8 mouse cellular contexts compared by ENCODE assay signal in the genomic region with DNA sequence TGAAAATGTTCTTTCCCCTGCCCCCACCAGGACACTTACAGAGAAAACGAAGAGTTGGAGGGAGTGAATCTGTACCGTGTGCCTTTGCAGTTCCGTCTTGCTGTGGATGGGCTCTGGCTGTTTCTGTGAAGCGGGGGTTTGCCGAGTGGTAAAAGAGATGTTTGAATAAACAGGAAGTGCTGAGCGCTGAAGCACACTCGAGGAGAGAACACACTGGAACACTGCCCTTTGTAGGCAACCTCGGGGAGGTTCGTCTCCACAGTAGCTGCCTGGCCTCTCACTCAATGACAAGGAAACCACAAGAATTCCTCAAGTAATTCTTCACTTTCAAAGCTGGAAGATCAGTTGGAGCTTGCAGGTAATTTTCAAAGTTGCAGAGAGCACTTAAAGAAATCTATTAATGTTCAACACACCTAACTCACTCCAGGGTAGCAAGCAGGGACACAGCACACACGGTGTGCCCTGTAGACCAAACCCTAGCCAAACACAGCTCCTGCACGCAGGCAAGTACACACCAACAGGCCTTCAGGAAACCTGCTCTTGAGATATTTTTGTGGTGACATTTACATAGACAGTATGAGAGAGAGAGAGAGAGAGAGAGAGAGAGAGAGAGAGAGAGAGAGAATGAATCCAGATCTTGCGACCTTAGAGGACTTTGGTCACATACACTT.
DNase-seq lines count a peak whose midpoint lies in the region; ATAC-seq and TF ChIP-seq lines count a peak whose summit lies in the region.

No protein-coding gene starts in this region.

- no peaks in the 10 kb centered on the region for H3K9me3 ChIP-seq in forebrain, postnatal 0 days (ENCODE audit: low read length)
- no peaks in the 10 kb centered on the region for H3K9me3 ChIP-seq in hindbrain, embryonic 13.5 days
- H3K9me3 ChIP-seq in limb, embryonic 13.5 days = no peaks in the 10 kb centered on the region
- H3K9me3 ChIP-seq in midbrain, embryonic 12.5 days = no peaks in the 10 kb centered on the region

- H3K27me3 ChIP-seq in forebrain, postnatal 0 days (ENCODE audit: insufficient read depth, low read length) = no peaks in the 10 kb centered on the region
- H3K27me3 ChIP-seq in hindbrain, embryonic 13.5 days = peaks cover 28% of the 10 kb centered on the region
- no peaks in the 10 kb centered on the region for H3K27me3 ChIP-seq in limb, embryonic 13.5 days
- no peaks in the 10 kb centered on the region for H3K27me3 ChIP-seq in midbrain, embryonic 12.5 days
- H3K27me3 ChIP-seq in splenic B cell, adult 2 months (ENCODE audit: control insufficient read depth, insufficient read depth, low read length, poor library complexity, severe bottlenecking) = no peaks in the 10 kb centered on the region

- 27% methylated on average over 12 of the region's 12 CpGs for WGBS in forebrain, postnatal 0 days
- 38% methylated on average over 12 of the region's 12 CpGs for WGBS in hindbrain, embryonic 13.5 days
- 24% methylated on average over 12 of the region's 12 CpGs for WGBS in limb, embryonic 13.5 days
- WGBS in midbrain, embryonic 12.5 days = 29% methylated on average over 12 of the region's 12 CpGs

- peak overlapping the region; percentile 38 for H3K4me2 ChIP-seq in forebrain, postnatal 0 days (ENCODE audit: low read depth)
- peak overlapping the region; percentile 39 for H3K4me2 ChIP-seq in hindbrain, embryonic 13.5 days
- peak overlapping the region; percentile 56 for H3K4me2 ChIP-seq in limb, embryonic 13.5 days (replicated peaks)
- H3K4me2 ChIP-seq in midbrain, embryonic 12.5 days (replicated peaks) = 0 out of 2 replicates have a peak overlapping the region, but pooled peaks have one; percentile 7

- peak overlapping the region; percentile 18; the same call in 1 of the 2 replicates for H3K9ac ChIP-seq in forebrain, postnatal 0 days
- no peak overlapping the region for H3K9ac ChIP-seq in hindbrain, embryonic 13.5 days
- peak overlapping the region; percentile 48; the same call in 1 of the 2 replicates for H3K9ac ChIP-seq in limb, embryonic 13.5 days
- no peak overlapping the region for H3K9ac ChIP-seq in midbrain, embryonic 12.5 days (replicated peaks)

- H3K36me3 ChIP-seq in forebrain, postnatal 0 days (ENCODE audit: insufficient read depth) = no peaks in the 10 kb centered on the region
- no peaks in the 10 kb centered on the region for H3K36me3 ChIP-seq in hindbrain, embryonic 13.5 days
- no peaks in the 10 kb centered on the region for H3K36me3 ChIP-seq in limb, embryonic 13.5 days
- no peaks in the 10 kb centered on the region for H3K36me3 ChIP-seq in midbrain, embryonic 12.5 days
- peaks cover 6% of the 10 kb centered on the region; the same call in 1 of the 2 replicates for H3K36me3 ChIP-seq in splenic B cell, adult 2 months (ENCODE audit: control insufficient read depth, insufficient read depth, low read length, poor library complexity, severe bottlenecking)

- peak overlapping the region; percentile 69 for H3K27ac ChIP-seq in forebrain, postnatal 0 days (ENCODE audit: low read depth, low read length)
- no peak overlapping the region for H3K27ac ChIP-seq in hindbrain, embryonic 13.5 days
- H3K27ac ChIP-seq in limb, embryonic 13.5 days = peak overlapping the region; percentile 44; the same call in 1 of the 2 replicates
- no peak overlapping the region for H3K27ac ChIP-seq in midbrain, embryonic 12.5 days (replicated peaks)

- H3K4me1 ChIP-seq in forebrain, postnatal 0 days (ENCODE audit: insufficient read depth) = peaks cover 7% of the 10 kb centered on the region
- peaks cover 40% of the 10 kb centered on the region for H3K4me1 ChIP-seq in hindbrain, embryonic 13.5 days (replicated peaks)
- peaks cover 55% of the 10 kb centered on the region for H3K4me1 ChIP-seq in limb, embryonic 13.5 days
- H3K4me1 ChIP-seq in midbrain, embryonic 12.5 days = peaks cover 43% of the 10 kb centered on the region

- peak overlapping the region; percentile 14 for H3K4me3 ChIP-seq in forebrain, postnatal 0 days (ENCODE audit: low read depth, low read length)
- no peak overlapping the region for H3K4me3 ChIP-seq in hindbrain, embryonic 13.5 days
- H3K4me3 ChIP-seq in limb, embryonic 13.5 days = peak overlapping the region; percentile 28
- no peak overlapping the region for H3K4me3 ChIP-seq in midbrain, embryonic 12.5 days

- TF ChIP-seq CTCF in forebrain, postnatal 0 days (IDR thresholded peaks at IDR 0.05; ENCODE audit: low read depth) = no peak

- DNase-seq in CD4-positive, CD25-positive, alpha-beta regulatory T cell, adult 2 months (ENCODE audit: low read depth, low spot score) = peak; percentile 78
- DNase-seq in forebrain, postnatal 0 days = no peak
- DNase-seq in splenic B cell, adult 2 months (ENCODE audit: low read depth, low spot score) = peak; percentile 78
- no peak for DNase-seq in left cerebral cortex, adult 8-10 months (ENCODE audit: low spot score in 2 of 2)

- ATAC-seq in activated CD4-positive, CD25-positive, alpha-beta regulatory T cell, adult 4 months = peak; percentile 72
- ATAC-seq in forebrain, postnatal 0 days = peak; percentile 12; the same call in 1 of the 2 replicates
- no peak for ATAC-seq in hindbrain, embryonic 13.5 days (ENCODE audit: low FRiP score)
- ATAC-seq in limb, embryonic 13.5 days (ENCODE audit: low FRiP score, low read depth) = no peak
- no peak for ATAC-seq in midbrain, embryonic 12.5 days (ENCODE audit: low FRiP score, low read depth)

Comparison
In these comparisons a context has a peak if more than half of its experiments do, and no peak if none do; other contexts are left out.
1. DNase-seq: peak in CD4-positive, CD25-positive, alpha-beta regulatory T cell, adult 2 months (single experiment) and splenic B cell, adult 2 months (single experiment); none in forebrain, postnatal 0 days (single experiment) and left cerebral cortex, adult 8-10 months (0 of 2).
2. ATAC-seq: peak in activated CD4-positive, CD25-positive, alpha-beta regulatory T cell, adult 4 months (single experiment) and forebrain, postnatal 0 days (single experiment); none in hindbrain, embryonic 13.5 days (single experiment), limb, embryonic 13.5 days (single experiment) and midbrain, embryonic 12.5 days (single experiment).
3. H3K27ac ChIP-seq: peak in forebrain, postnatal 0 days (single experiment) and limb, embryonic 13.5 days (single experiment); none in hindbrain, embryonic 13.5 days (single experiment) and midbrain, embryonic 12.5 days (single experiment).
4. H3K4me3 ChIP-seq: peak in forebrain, postnatal 0 days (single experiment) and limb, embryonic 13.5 days (single experiment); none in hindbrain, embryonic 13.5 days (single experiment) and midbrain, embryonic 12.5 days (single experiment).
5. H3K9ac ChIP-seq: peak in forebrain, postnatal 0 days (single experiment) and limb, embryonic 13.5 days (single experiment); none in hindbrain, embryonic 13.5 days (single experiment) and midbrain, embryonic 12.5 days (single experiment).
6. Peak in every context shown above with its lines, with median percentiles within 50 percentile points of each other: H3K4me2 ChIP-seq.